Mouse (Mus musculus): ENCODE results near the gene Palm2. TPM values are rescaled to one million over a fixed set of nuclear protein-coding genes. Genes with fewer than 3 reads are reported as not detected.

Gene Palm2
- polyA plus RNA-seq, 1 experiment: 0.95 TPM

- H3K4me1 ChIP-seq (ENCODE audit: control insufficient read depth, insufficient read depth, low read length): no peaks in the 10 kb centered on the region
Observed at GRCm38 (mm10) chr4:57728611-57729183, 294.6 kb downstream of the Palm2 start.

DNA sequence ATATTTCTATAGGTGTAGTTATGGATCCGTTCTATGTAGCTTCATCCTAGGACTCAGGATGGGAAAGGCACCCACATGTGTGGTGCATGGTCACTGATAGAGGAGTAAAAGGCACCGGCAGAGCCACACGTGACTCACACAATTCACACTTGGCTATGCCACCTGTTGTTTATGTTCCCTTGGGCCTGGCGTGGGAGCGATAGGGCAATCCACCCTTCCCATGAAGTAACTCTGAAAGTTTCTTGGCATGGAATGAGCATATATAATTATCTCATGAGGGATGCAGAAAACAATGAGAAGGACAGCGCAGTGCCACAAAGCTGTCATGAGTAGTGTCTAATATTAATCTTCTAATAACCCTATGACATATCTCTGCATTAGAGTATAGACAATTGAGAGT, 296.0 kb downstream of the Palm2 start:
- H3K4me1 ChIP-seq (ENCODE audit: control insufficient read depth, insufficient read depth, low read length): no peaks in the 10 kb centered on the region
- TF ChIP-seq CTCF (IDR thresholded peaks at IDR 0.05; ENCODE audit: low read depth, low read length) (no peak), POLR2A (IDR thresholded peaks at IDR 0.05; ENCODE audit: borderline replicate concordance, low read depth, low read length) (no peak)
- H3K4me3 ChIP-seq (ENCODE audit: insufficient read depth, low read length): no peak overlapping the region

More at GRCm38 (mm10) chr4:57728611-57729183, 294.6 kb downstream of the Palm2 start:
- no peak overlapping the region for H3K27ac ChIP-seq (ENCODE audit: insufficient read depth, low read depth, low read length)
- H3K4me3 ChIP-seq (ENCODE audit: insufficient read depth, low read length): no peak overlapping the region
- TF ChIP-seq POLR2A (IDR thresholded peaks at IDR 0.05; ENCODE audit: borderline replicate concordance, low read depth, low read length) (no peak), CTCF (IDR thresholded peaks at IDR 0.05; ENCODE audit: low read depth, low read length) (no peak)

GRCm38 (mm10) chr4:57730801-57731598, 297.0 kb downstream of the Palm2 start:
- H3K4me1 ChIP-seq (ENCODE audit: control insufficient read depth, insufficient read depth, low read length): no peaks in the 10 kb centered on the region
- H3K27ac ChIP-seq (ENCODE audit: insufficient read depth, low read depth, low read length): no peak overlapping the region
- TF ChIP-seq CTCF (IDR thresholded peaks at IDR 0.05; ENCODE audit: low read depth, low read length): no peak
- TF ChIP-seq POLR2A (IDR thresholded peaks at IDR 0.05; ENCODE audit: borderline replicate concordance, low read depth, low read length): no peak
- no peak overlapping the region for H3K4me3 ChIP-seq (ENCODE audit: insufficient read depth, low read length)

More for the DNA sequence above, 296.0 kb downstream of the Palm2 start:
- H3K27ac ChIP-seq (ENCODE audit: insufficient read depth, low read depth, low read length): no peak overlapping the region

DNA sequence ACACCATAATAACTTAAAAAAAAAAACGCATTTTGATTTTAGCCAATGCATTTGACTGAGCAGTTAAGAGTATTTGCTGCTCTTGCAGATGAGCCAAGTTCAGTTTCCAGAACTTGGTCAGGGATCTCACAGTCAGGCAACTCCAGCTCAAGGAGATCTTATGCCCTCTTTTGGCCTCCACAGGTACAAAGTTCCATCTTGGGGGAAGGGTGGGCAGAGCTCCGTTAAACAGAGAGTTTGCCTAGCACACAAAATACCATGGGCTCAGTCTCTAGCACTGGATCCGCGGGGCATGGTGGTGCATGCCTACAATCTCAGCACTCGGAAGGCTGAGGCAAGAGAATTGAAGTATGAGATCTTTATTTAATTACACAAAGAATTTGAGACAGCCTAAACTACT, 298.3 kb downstream of the Palm2 start:
- Histone ChIP-seq H3K4me3 (ENCODE audit: insufficient read depth, low read length) (no peak overlapping the region), H3K4me1 (ENCODE audit: control insufficient read depth, insufficient read depth, low read length) (no peaks in the 10 kb centered on the region), H3K27ac (ENCODE audit: insufficient read depth, low read depth, low read length) (no peak overlapping the region)
- no peak for TF ChIP-seq CTCF (IDR thresholded peaks at IDR 0.05; ENCODE audit: low read depth, low read length)
- no peak for TF ChIP-seq POLR2A (IDR thresholded peaks at IDR 0.05; ENCODE audit: borderline replicate concordance, low read depth, low read length)

GRCm38 (mm10) chr4:57733445-57733844, 299.4 kb downstream of the Palm2 start:
- TF ChIP-seq POLR2A (IDR thresholded peaks at IDR 0.05; ENCODE audit: borderline replicate concordance, low read depth, low read length) (no peak), CTCF (IDR thresholded peaks at IDR 0.05; ENCODE audit: low read depth, low read length) (no peak)
- Histone ChIP-seq H3K4me3 (ENCODE audit: insufficient read depth, low read length) (no peak overlapping the region), H3K4me1 (ENCODE audit: control insufficient read depth, insufficient read depth, low read length) (no peaks in the 10 kb centered on the region), H3K27ac (ENCODE audit: insufficient read depth, low read depth, low read length) (no peak overlapping the region)

DNA sequence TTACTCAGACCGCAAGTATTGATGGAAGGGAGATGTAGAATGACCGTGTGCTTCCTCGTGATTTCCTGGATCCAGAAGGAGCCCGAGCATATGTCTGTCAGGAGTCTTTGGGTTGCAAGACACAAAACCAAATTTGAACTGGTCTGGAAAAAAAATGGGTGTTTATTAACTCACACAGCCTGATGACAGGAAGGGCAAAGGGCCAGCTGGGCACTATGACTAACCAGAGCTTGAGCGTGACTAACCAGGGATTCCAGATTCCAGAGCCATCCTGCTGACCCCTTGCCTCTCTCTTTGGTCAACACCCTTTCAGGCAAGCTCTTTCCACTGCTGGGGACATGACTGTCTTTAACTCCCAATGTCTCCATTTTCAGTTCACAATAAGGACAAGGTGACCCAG, 301.4 kb downstream of the Palm2 start:
- Histone ChIP-seq H3K4me3 (ENCODE audit: insufficient read depth, low read length) (no peak overlapping the region), H3K27ac (ENCODE audit: insufficient read depth, low read depth, low read length) (no peak overlapping the region), H3K4me1 (ENCODE audit: control insufficient read depth, insufficient read depth, low read length) (no peaks in the 10 kb centered on the region)
- no peak for TF ChIP-seq CTCF (IDR thresholded peaks at IDR 0.05; ENCODE audit: low read depth, low read length)
- TF ChIP-seq POLR2A (IDR thresholded peaks at IDR 0.05; ENCODE audit: borderline replicate concordance, low read depth, low read length): no peak

GRCm38 (mm10) chr4:57738856-57739552, 305.0 kb downstream of the Palm2 start:
- Histone ChIP-seq H3K4me1 (ENCODE audit: control insufficient read depth, insufficient read depth, low read length) (no peaks in the 10 kb centered on the region), H3K4me3 (ENCODE audit: insufficient read depth, low read length) (no peak overlapping the region), H3K27ac (ENCODE audit: insufficient read depth, low read depth, low read length) (no peak overlapping the region)
- TF ChIP-seq POLR2A (IDR thresholded peaks at IDR 0.05; ENCODE audit: borderline replicate concordance, low read depth, low read length): no peak
- no peak for TF ChIP-seq CTCF (IDR thresholded peaks at IDR 0.05; ENCODE audit: low read depth, low read length)

- Histone ChIP-seq H3K4me3 (ENCODE audit: insufficient read depth, low read length) (no peak overlapping the region), H3K27ac (ENCODE audit: insufficient read depth, low read depth, low read length) (no peak overlapping the region), H3K4me1 (ENCODE audit: control insufficient read depth, insufficient read depth, low read length) (no peaks in the 10 kb centered on the region)
- TF ChIP-seq POLR2A (IDR thresholded peaks at IDR 0.05; ENCODE audit: borderline replicate concordance, low read depth, low read length): no peak
- no peak for TF ChIP-seq CTCF (IDR thresholded peaks at IDR 0.05; ENCODE audit: low read depth, low read length)
Observed at GRCm38 (mm10) chr4:57743325-57743929, 309.4 kb downstream of the Palm2 start.

DNA sequence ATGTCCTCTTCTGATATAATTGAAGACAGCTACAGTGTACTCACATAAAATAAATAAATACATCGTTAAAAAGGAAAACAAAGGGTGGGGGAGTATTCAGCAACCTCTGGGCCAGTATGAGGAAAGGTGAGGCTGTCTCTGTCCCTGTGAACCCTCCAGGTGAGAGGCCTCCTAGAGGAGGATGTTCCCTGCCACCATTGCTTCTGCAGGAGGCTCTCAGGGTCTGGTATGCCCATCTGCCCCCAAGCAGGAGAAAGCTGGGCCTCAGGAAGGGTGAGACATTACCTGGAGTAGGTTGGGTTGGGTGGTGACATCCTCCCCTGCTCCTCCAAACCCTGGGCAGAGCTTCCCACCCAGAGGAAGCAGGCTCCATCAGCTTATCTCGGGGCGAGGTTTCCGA, 316.6 kb downstream of the Palm2 start:
- no peak overlapping the region for H3K4me3 ChIP-seq (ENCODE audit: insufficient read depth, low read length)
- H3K4me1 ChIP-seq (ENCODE audit: control insufficient read depth, insufficient read depth, low read length): no peaks in the 10 kb centered on the region
- TF ChIP-seq POLR2A (IDR thresholded peaks at IDR 0.05; ENCODE audit: borderline replicate concordance, low read depth, low read length) (no peak), CTCF (IDR thresholded peaks at IDR 0.05; ENCODE audit: low read depth, low read length) (no peak)
- H3K27ac ChIP-seq (ENCODE audit: insufficient read depth, low read depth, low read length): no peak overlapping the region
